Mouse (Mus musculus): Measurements from ENCODE around the gene Gmcl1.

The Gmcl1 gene

GRCm38 (mm10) chr6:86732276-86733173, 658 bp downstream of the Gmcl1 start:
- DNase-seq: no peak

DNA sequence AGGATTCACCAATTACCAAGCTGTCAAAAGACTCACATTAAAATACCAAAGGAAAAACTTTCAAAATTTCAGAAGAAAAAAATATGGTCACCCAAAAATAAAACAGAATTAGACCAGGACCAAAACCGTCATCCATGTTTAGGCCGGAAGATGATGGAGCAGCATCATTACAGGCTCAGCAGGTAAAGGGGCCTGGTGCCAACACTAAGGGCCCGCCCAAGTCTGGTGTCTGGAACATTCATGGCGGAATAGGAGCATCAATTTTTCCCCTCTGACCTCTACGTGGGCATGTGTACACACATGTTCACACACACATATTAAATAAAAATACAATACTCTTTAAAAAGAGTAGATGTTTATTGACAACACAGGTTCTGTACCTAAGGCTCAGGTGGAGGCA, 4.5 kb downstream of the Gmcl1 start:
- no peak for DNase-seq

DNA sequence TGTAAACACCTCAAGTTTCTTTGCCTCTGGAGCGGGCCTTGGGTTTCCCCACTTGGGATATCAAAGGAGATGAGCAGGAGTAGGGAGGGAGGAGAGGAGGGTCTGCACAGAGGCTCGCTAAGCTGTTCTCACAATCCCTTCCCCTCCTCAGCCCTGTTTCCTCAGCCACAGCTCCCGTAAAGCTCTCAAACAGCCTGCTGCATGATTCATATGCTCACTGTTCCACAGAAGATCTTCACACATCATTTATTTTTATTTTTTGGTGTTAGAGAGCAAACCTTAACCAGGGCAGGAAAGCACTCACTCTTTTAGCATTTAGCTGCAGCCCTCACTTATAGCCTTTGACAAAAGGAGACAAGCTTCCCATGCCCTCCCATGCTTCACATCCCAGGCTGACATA, 11.2 kb downstream of the Gmcl1 start:
- no peak for DNase-seq

DNA sequence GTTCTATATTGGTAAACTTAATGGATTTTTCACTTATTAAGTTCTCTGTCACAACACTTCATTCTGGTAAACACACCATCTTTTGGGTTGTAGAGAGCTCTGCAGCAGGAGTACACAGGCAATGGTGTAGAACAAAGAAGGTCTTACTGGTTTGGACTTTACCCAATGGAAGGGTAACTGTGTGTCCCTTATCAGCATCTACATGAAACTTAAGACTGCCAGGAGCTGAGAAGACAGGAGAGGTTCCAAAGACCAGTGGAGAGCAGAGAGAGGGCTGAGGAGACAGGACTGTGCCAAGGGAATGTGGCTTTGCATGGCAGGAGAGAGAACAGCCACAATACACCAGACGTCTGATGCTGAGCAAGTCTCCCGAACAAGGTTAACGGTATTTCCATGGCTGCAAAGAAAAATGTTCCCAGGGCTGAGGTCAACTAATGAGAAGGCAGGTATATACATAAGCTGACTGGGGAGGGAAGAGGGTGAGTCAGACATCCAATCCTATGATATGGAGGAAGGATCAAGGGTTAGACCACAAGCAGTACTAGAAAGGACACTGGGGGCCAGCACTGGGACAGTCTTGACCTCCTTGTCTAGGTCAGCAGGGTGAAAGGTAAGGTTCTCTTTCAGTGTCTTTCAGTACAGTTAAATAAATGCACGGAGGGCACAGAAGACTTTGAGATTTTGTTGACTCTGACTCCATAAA, 25.0 kb downstream of the Gmcl1 start:
- DNase-seq: no peak

DNA sequence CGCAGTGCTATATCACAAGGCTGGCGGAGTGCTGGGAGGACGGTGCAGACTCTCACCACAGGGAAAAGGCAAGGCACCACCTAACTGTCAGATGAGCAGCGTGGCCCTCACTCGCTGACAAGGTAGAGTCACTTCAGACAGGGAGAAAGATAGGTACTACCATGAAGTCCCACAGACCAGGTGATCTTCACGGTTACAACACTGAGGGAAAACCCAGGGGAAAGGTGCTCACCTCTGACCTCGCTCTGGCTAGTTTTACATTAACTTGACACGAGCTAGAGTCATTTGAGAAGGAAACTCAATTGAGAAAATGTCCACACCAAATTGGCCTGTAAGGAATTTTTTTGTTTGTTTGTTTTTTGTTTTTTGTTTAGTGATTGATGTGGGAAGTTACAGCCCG, 30.6 kb downstream of the Gmcl1 start:
- DNase-seq: no peak

GRCm38 (mm10) chr6:86697903-86698302, 35.3 kb downstream of the Gmcl1 start:
- no peak for DNase-seq

DNA sequence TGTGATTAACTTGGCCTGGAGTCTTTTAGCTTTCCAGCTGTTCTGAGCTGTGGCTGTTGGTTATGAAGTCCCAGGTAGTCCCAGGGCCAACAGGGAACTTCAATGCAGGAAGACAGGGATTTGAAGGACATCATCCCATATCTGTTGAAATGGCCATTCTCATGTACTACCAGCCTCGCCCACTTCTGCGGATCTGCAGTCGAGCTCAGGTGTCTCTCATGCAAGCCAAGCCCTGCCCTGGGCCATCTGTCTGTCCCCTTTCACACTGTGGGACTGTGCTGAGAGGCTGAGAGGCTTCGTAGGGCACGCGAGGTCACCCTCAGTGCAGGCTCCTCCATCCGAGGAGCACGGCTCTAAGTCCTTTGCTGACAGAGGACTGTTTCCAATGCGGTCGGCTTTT, 37.0 kb downstream of the Gmcl1 start:
- no peak for DNase-seq

- DNase-seq: peak; percentile 19 to 67
These were observed 38.7 kb downstream of the Gmcl1 start for GRCm38 (mm10) chr6:86694465-86694864.

- DNase-seq: no peak
These were observed 43.5 kb downstream of the Gmcl1 start for GRCm38 (mm10) chr6:86689671-86690070.

- no peak for DNase-seq
These were observed 46.2 kb downstream of the Gmcl1 start for GRCm38 (mm10) chr6:86686971-86687370.

DNA sequence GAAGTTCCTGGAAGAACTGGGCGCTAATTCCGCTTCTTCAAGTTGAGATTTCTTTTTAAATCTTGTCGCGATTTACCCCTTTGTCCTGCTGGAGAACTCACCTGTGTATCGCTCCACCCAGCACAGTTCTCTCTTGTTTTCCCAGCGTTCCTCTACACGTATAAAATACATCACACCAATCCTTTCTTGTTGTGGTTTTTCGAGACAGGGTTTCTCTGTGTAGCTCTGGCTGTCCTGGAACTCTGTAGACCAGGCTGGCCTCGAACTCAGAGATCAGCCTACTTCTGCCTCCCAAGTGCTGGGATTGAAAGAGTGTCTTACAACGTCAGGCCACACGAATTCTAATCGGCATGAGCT, 48.5 kb downstream of the Gmcl1 start:
- no peak for DNase-seq

DNA sequence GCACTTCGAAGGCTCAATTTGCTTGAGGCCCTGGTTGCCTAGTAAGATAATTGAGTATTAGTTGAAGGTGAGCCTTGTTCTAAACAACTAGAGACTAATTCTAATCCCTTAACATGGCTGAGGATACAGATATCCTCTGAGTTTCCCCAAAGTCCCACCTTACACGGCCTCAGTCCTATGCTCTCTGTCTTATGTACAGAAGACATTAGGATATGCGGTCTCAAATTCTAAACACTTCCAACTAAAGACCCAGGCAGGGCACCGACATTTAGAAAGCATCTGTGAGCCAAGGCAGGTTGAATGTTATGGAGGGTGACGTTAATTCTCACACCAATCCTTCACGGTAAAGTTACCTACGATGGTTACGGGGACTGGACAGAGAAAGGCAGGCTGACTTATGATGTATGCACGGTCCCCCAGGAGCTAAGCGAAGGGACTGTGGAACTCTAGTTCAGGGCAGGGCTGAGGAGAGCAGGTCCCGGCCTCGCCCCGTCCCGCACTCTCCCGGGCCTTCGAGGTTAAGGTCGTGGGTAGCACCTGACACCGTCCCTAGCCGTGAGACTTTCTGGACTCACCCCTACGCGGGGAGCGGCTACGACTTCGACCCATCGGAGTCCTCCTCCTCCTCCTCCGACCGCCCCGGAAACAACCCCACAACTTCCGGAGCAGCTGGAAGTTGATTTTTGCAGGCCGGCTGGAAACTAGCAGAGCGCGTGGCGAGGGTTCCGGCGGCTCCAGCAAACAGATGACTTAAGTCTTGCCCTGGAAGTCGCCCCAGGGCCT, 49.1 kb downstream of the Gmcl1 start, which contains the start of gene Snrnp27:
Gene Snrnp27, minus strand, starts transcription at position 651 of the 783 bp plus-strand sequence.
- DNase-seq: peak; percentile 76 to 89

- DNase-seq: no peak
These were observed 51.9 kb downstream of the Gmcl1 start for GRCm38 (mm10) chr6:86681289-86681688.

DNA sequence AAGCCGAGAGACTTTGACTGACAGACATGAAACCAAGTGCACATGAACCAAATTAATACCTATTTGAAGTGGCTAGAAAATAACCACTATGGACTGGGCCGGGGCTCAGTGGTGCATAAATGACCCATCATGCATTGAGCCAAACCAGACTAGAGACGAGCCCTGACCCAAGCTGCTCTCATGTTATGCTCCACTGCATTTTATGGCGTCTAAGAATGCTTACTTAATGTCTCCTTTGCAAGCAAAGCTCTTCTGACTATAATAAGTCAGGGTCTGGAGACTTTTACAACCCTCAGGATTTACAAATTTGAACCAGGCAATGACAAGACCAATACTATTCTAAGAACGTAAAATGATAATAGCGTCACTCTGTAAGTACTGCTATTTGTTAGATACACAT, 54.8 kb downstream of the Gmcl1 start:
- no peak for DNase-seq

DNA sequence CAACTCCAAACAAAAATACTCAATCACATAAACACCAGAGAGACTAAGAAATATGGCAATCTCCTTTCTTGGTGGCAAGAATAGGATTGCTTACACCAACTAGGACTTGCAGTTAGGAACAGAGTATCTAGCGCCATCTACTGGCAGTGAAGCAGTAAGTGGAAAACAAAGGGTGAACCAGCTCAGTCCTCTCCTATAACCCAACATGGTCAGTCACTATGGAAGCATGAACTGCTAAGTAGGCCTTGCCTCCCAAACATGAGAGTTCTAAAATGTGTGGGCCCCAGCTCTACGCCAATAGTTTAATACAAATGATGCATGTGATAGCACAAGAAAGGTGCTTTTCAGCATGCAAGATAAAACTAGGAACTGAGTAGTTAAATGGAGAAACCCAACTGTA, 62.3 kb downstream of the Gmcl1 start:
- peak in 1 of 2 experiments; percentile 19 for DNase-seq

GRCm38 (mm10) chr6:86669240-86669727, 63.9 kb downstream of the Gmcl1 start:
- DNase-seq: peak; percentile 99 to 100

- DNase-seq: no peak
These were observed 64.5 kb downstream of the Gmcl1 start, which contains the start of gene Mxd1 for GRCm38 (mm10) chr6:86668580-86669239. Mxd1 (minus strand) TSS chr6:86669161.

DNA sequence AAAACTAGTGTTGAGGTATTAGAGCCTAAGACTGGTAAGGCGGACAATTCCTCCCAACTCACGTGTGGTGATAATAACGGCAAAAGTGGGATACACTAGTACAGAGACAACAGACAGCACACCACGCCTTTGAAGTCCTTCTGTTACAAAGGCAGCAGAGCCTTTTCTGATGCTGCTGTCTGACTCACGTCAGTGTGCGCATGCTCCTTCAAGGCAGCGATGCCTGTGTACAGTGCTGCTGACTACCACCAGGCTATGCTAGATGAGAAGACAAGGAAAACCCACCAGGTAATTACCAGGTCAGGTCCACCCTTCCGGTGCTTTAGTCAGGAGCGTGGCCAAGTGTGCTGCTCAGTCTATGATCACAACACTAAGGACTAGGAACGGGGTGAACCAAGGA, 66.1 kb downstream of the Gmcl1 start:
- DNase-seq: no peak

GRCm38 (mm10) chr6:86665560-86666307, 67.4 kb downstream of the Gmcl1 start:
- DNase-seq: no peak

DNA sequence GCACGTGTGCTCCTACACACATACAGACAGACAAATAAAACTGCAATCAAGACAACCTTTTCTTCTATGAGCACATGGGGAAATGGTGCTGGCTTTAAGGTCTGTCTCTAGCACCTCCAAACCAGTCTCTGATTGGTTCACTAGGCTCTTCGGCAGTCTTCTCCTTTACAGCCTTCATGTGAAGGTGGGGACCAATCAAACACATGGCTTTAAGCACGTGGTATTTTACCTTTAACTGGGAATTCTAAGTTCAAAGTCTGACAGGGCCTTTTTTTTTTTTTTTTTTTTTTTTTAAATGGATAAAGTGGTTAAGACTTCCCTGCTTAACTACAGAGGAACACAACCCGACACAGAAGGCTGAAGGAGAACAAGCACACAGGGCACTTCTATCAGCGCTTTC, 68.1 kb downstream of the Gmcl1 start:
- DNase-seq: no peak

DNA sequence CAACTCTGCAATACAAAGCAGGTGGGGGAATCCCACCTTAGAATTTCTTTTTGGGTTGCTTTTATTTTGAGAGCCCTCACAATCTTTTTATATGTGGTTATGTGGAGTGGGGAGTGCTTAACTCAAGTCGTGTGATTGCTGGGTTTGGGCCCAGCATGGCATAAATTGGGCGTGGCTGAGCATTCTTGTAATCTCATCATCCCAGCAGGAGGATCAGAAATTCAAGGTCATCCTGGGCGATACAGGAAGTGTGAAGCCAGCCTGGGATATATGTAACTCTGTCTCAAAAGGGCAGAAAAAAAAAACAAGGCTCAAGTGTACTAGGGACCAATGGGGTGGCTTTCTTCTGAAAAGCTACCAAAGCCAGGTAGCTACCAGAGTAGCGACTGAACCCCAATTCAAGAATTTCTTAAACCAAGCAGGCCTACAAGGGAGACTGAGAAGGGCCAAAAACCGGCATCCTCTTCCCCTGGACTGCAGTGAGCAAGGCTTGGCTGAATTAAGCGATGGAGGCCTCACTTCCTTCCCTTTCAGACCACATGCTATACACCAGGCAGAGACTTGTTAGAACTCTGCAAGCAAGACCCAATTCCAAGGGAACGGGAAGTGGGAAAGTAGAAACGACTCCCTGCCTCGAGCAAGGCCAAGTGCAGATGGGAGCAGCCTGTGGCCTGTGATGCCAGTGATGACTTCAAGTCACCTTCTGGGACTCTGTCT, 72.9 kb downstream of the Gmcl1 start:
- DNase-seq: no peak
